Mouse (Mus musculus) B cell, adult 2 months (primary cell): ENCODE results near the gene Sectm1b.
"Not testable (repeated sequence)": the region's sequence is repeated elsewhere in the genome, so short reads cannot be mapped to it uniquely, and the experiment has no call there.

ENCODE experiments used
- DNase-seq, 2 experiments: peaks; one replicate each; pipeline ENCODE4 v3.0.0; 2022

Gene Sectm1b

DNA sequence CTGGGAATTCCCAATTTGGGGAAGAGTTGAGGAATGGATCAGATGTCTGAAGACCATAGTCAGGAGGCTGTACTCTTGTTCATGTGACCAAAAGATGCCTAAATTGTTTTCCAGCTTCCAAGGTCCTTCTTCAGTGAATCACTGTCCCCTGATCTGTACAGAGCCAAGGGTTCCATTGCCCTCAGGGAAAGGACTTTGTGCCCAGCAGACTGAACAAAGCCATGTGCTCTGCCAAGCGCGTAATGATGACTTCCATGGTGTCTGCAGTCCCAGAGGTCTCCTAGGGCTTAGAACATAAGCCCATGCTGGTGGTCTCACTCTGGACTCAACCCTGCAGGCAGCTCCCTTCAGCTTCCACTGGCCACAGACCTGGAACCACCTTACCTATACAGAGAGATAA, 4.5 kb upstream of the Sectm1b start:
- DNase-seq: no peak

- DNase-seq: no peak
These were observed 828 bp upstream of the Sectm1b start for GRCm38 (mm10) chr11:121064197-121064596.

GRCm38 (mm10) chr11:121061615-121062014, 1.8 kb downstream of the Sectm1b start:
- no peak for DNase-seq

DNA sequence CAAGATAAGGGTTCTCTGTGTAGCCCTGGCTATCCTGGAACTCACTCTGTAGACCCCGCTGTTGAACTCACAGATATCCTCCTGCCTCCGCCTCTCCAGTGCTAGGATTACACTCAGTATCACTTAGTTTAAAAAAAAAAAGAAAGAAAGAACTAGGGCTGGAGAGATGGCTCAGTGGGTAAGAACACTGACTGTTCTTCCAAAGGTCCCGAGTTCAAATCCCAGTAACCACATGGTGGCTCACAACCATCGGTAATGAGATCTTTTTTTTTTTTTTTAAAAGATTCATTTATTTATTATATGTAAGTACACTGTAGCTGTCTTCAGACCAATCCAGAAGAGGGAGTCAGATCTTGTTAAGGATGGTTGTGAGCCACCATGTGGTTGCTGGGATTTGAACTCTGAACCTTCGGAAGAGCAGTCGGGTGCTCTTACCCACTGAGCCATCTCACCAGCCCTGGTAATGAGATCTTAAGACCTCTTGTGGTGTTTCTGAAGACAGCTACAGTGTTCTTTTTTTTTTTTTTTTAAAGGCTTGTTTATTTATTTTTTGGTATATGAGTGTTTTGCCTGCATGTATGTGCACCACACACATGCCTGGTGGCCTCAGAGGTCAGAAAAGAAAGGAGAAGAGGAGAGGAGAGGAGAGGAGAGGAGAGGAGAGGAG, 2.8 kb downstream of the Sectm1b start:
- not testable (repeated sequence) for DNase-seq

- DNase-seq: no peak
These were observed 3.9 kb downstream of the Sectm1b start for GRCm38 (mm10) chr11:121059471-121059870.

DNA sequence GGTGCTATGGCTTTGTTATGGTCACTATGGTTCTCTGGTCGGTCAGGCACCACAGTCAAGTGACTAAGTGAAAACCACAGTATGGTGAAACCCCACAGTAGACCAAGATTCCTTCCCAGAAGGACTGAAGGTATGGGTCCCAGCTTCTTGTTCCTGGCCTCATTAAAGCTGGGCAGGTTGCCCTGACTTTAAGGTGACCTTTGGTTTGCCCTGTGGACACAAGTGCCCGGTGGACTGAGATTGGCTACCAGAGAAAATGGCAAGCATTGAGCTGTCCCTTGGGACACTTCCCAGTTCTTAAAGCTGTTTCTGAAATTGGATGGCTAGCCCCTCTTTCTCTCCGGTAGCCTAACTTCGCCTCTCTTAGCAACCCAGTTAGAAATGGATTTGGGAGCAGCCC, 4.4 kb downstream of the Sectm1b start:
- no peak for DNase-seq

GRCm38 (mm10) chr11:121058122-121058521, 5.2 kb downstream of the Sectm1b start:
- no peak for DNase-seq

DNA sequence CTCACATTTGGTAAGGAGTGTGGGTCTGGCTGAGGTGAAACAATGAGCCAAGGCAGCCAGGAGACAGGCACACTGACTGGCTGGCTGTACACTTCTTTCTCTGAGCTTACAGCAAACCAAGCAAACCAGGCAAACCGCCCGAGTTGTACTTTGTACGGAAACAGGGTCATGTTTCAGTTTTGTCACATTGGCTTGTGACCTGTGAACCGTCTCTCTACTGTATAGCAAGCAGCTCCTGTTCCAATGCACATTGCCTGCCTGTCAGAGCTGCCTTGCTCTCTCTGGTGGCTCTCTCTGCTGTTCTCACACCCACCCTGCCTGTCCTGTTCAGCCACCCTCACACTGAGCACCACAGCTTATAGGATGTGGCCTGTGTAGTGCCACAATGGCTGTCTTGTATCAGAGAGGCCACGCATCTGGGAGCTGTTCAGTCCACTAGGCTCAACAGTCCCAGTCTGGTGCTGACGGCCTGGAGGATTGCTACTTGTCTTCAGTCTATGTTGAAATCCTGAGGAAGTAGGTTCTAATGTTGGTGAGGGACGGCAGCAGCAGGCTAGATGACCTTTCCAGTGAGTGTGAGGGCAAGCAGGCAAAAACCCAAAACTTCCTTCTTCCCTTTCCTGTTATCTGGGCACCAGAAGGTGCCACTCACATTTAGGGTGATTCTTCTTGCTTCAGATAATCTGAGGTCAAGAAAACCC, 6.7 kb downstream of the Sectm1b start:
- DNase-seq: no peak

GRCm38 (mm10) chr11:121053536-121053935, 9.8 kb downstream of the Sectm1b start:
- peak; percentile 74 to 79 for DNase-seq

DNA sequence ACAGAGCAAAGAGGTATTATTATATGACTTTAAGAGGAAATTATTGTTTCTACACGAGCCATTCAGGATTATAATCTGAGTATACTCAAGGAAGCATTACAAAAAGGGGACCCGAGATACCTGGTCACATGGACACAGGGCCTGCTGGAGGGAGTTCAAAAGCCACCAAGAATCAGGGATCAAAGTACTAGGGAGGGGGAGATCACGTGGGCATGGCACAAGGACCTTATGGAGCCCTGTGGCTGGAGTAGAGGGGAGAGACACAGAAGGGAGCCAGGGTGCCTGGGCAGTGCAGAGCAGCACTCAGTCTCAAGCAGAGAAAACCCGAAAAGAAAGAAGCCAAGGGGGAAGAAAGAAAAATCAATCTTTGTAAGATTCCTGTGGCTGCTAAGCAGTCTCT, 11.0 kb downstream of the Sectm1b start:
- no peak for DNase-seq

DNA sequence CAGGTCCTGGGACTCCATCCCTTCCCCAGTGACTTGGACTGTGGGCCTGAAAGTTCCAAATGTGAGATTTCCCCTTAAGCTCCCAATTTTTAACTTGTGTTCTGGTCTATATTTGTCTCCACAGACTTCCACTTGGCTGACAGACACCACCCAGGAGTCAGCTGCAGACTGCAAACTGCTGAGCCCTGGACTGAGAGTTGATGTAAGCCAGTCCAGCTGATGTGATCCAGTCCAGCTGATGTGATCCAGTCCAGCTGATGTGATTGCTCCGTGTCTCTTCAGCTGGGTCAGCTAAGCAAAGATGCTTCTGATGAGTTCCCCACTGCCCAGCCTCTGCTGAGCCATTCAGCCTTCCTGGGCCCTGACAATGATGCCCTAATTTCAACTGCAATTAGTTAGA, 11.6 kb downstream of the Sectm1b start:
- no peak for DNase-seq

GRCm38 (mm10) chr11:121049840-121050239, 13.5 kb downstream of the Sectm1b start:
- DNase-seq: no peak

DNA sequence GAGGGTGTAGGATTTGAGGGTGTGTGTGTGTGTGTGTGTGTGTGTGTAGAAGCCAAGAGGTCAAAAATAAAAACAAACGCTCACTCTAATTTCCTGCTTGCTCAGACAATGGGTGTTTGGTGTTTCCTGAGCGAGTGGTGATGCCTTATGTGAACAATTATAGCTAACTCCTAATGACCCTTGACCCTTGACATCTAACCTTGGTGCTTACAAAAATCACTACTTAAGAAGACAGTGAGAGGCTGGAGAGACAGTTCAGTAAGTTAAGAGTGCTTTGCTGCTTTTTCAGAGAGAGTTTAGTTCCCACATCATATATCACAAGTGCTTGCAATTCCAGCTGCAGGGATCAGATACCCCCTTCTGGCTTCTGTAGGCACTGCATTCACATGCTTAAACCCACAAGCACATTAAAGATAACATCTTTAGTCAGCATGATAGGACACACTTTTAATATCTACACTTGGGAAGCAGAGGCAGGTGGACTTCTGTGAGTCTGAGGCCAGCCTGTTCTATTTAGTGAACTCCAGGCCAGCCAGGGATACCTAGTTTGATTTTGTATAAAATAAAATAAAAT, 15.5 kb downstream of the Sectm1b start:
- no peak for DNase-seq

DNA sequence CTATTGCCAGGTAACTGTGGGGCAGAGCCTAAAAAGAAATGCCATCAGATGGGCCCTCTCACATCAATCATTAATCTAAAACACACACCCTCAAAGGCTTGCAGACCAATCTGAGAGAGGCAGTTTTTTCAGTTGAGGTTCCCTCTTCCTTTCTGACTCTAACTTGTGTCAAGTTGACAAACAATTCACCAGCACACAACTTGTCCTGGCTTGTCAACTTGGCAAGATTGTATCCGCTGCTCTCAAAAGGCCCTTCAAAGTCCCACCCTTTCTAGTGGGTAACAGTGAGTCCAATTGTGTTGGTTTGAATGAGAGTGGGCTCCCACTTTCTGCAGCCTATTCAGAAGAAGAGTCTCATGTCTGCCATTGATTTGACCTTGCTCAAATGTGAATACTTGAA, 18.1 kb downstream of the Sectm1b start:
- DNase-seq: no peak

- DNase-seq: not testable (repeated sequence)
These were observed 20.3 kb downstream of the Sectm1b start for GRCm38 (mm10) chr11:121043025-121043424.

- DNase-seq: no peak
These were observed 20.9 kb downstream of the Sectm1b start for GRCm38 (mm10) chr11:121042480-121042879.

DNA sequence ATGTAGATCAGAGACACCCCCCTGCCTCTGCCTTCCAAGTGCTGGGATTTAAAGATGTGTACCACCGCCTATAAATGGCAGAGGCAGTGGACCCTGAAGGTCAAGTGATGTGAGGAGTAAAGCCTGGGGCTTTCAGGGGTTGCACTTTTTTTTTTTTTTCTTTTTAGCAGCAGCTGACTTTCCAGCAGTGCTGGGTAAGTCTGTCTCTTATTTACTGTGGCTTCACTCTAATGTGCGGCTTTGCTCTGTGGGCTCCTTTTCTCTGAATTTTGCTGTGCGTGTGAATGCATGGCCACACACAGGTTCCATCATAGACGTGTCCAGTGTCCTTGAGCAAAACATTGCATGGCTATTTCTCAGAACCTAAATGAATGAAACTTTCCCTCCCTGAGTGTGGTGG, 21.7 kb downstream of the Sectm1b start:
- no peak for DNase-seq

DNA sequence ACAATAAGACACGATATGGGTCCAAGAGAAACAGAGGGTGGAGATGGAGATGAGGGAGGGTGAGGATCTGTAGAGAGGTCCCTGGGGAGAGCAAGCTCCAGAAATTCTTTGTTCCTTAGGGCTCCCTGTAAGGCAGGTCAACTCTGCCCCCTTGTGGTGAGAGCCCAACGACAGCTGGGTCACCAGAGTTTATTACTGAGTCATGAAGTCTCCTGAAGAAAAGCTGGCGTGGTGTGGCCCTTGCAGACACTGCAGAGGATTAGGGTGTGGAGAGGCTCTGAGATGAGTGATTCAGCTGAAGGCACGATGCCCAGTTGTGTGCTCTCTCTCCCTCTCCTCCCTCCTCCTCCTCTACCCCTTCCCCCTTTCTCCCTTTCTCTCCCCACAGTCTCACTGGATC, 22.2 kb downstream of the Sectm1b start:
- peak; percentile 58 to 66 for DNase-seq

- no peak for DNase-seq
These were observed 24.1 kb downstream of the Sectm1b start, which contains the start of gene Cd7 for GRCm38 (mm10) chr11:121039302-121039701. Gene Cd7, minus strand, starts transcription at chr11:121039418.

GRCm38 (mm10) chr11:121038366-121039240, 24.8 kb downstream of the Sectm1b start:
- no peak for DNase-seq

- no peak for DNase-seq
These were observed 30.3 kb downstream of the Sectm1b start for GRCm38 (mm10) chr11:121033118-121033517.

- DNase-seq: no peak
These were observed 36.1 kb downstream of the Sectm1b start for GRCm38 (mm10) chr11:121027259-121027658.

DNA sequence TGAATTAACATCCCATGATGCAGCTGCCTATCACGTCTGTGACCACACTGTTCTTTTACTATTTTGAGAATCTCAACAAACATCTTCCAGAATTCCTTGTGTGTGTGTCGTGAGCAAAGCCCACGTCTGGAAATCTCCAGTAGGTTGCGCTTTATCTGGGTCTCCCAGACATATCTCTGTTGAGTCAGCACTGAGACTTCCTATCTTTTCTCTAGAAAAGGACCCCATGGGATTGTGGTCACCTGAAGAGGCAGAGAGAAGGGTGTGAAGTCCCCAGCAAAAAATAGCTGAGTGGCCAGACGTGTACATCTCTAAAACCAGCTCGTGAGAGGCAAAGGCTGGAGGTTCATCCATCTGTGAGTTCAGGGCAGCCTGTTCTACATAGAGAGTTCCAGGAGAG, 39.2 kb downstream of the Sectm1b start:
- no peak for DNase-seq
